Mouse (Mus musculus): ENCODE measurements around the gene Spats2. TPM values are rescaled to one million over a fixed set of nuclear protein-coding genes. Genes with fewer than 3 reads are reported as not detected.

The Spats2 gene
- polyA plus RNA-seq, 1 experiment from 2014 or later: 39.5 TPM

DNA sequence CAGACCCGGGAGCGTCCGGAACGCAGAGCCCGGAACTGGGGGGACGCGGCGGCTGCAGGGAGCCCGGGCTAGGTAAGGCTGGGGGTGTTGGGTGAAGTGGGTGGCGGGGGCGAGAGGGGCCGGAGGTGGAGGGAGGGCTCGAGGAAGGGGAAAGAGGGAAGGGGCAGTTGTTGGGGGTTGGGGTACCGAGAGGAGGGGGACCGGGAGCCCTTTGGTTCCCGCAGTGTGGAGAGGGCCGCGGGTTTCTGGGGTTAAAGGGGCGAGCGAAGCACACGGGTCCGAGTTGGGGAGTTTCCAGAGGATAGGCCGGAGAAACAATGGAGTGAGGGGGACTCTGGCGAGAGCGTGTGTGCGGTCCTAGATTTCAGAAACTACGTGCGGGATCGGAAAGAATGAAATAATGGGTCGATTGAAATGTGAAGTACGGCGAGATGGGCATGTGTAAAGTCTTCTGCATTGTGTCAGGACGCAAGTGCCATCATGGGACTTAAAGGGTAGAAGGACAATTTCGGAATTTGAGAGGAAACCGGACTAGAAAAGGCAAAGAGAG is 1.2 kb downstream of the Spats2 start:
- Histone ChIP-seq H3K4me3 (replicated peaks; ENCODE audit: low read length) (peak overlapping the region; percentile 84), H3K9me3 (ENCODE audit: control insufficient read depth, low read length) (no peaks in the 10 kb centered on the region), H3K27ac (ENCODE audit: low read length) (peak overlapping the region; percentile 95), H3K4me2 (ENCODE audit: low read length) (peak overlapping the region; percentile 87), H3K9ac (replicated peaks; ENCODE audit: low read depth, low read length) (peak overlapping the region; percentile 91), H3K27me3 (replicated peaks; ENCODE audit: control insufficient read depth, insufficient read depth, low read length) (no peaks in the 10 kb centered on the region), H3K36me3 (ENCODE audit: control insufficient read depth, insufficient read depth) (no peaks in the 10 kb centered on the region), H3K4me1 (replicated peaks; ENCODE audit: control insufficient read depth, insufficient read depth, low read length) (peaks cover 41% of the 10 kb centered on the region)
- WGBS: under 1% methylated on average over 33 of the region's 35 CpGs
- peak; percentile 19 for ATAC-seq

DNA sequence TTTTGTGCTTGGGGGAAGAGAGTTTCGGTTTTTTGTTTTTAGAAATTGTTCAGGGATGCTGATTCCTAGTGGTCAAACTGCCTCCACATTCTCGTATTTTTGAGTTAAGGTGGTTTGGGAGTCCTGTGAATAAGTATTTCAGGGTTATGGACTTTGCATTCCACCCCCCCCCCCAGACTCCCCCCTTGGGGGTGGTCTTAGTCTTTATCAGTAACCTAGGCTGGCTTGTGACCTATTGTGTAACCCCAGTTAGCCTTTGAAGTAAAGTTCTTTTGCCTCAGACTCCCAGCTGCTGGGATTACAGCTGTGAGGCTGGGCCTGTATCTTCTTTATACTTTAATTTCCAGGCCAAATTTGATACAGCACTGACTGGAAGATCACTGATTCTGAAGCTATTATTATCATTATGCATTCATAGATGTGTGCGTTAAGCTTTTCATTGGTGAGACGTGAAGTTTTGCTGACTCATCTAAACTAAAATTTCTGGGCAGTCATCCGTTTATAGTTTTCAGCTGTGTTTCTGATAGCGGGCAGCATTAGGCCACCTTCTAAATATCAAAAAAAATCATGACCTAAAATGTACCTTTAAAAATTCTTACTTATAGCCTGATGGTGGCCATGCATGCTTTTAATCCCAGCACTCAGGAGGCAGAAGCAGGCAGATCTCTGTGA is 2.3 kb downstream of the Spats2 start:
- Histone ChIP-seq H3K4me3 (replicated peaks; ENCODE audit: low read length) (peak overlapping the region; percentile 84), H3K4me1 (replicated peaks; ENCODE audit: control insufficient read depth, insufficient read depth, low read length) (peaks cover 41% of the 10 kb centered on the region), H3K9ac (replicated peaks; ENCODE audit: low read depth, low read length) (no peak overlapping the region), H3K9me3 (ENCODE audit: control insufficient read depth, low read length) (no peaks in the 10 kb centered on the region), H3K4me2 (ENCODE audit: low read length) (peak overlapping the region; percentile 87), H3K27ac (ENCODE audit: low read length) (no peak overlapping the region), H3K36me3 (ENCODE audit: control insufficient read depth, insufficient read depth) (no peaks in the 10 kb centered on the region), H3K27me3 (replicated peaks; ENCODE audit: control insufficient read depth, insufficient read depth, low read length) (no peaks in the 10 kb centered on the region)
- no peak for ATAC-seq
- WGBS: 62% methylated on average over 6 of the region's 6 CpGs

GRCm38 (mm10) chr15:99129441-99129840 is 3.7 kb downstream of the Spats2 start:
- Histone ChIP-seq H3K4me1 (replicated peaks; ENCODE audit: control insufficient read depth, insufficient read depth, low read length) (peaks cover 41% of the 10 kb centered on the region), H3K9me3 (ENCODE audit: control insufficient read depth, low read length) (no peaks in the 10 kb centered on the region), H3K27me3 (replicated peaks; ENCODE audit: control insufficient read depth, insufficient read depth, low read length) (no peaks in the 10 kb centered on the region), H3K4me3 (replicated peaks; ENCODE audit: low read length) (no peak overlapping the region), H3K9ac (replicated peaks; ENCODE audit: low read depth, low read length) (no peak overlapping the region), H3K36me3 (ENCODE audit: control insufficient read depth, insufficient read depth) (no peaks in the 10 kb centered on the region), H3K4me2 (ENCODE audit: low read length) (no peak overlapping the region), H3K27ac (ENCODE audit: low read length) (no peak overlapping the region)
- WGBS: 27% methylated on average over 11 of the region's 11 CpGs
- ATAC-seq: no peak

- H3K36me3 ChIP-seq (ENCODE audit: control insufficient read depth, insufficient read depth): no peaks in the 10 kb centered on the region
- H3K9ac ChIP-seq (replicated peaks; ENCODE audit: low read depth, low read length): no peak overlapping the region
- ATAC-seq: no peak
- no peak overlapping the region for H3K4me2 ChIP-seq (ENCODE audit: low read length)
- H3K27me3 ChIP-seq (replicated peaks; ENCODE audit: control insufficient read depth, insufficient read depth, low read length): no peaks in the 10 kb centered on the region
- 59% methylated on average over 22 of the region's 22 CpGs for WGBS
- H3K4me3 ChIP-seq (replicated peaks; ENCODE audit: low read length): no peak overlapping the region
- H3K9me3 ChIP-seq (ENCODE audit: control insufficient read depth, low read length): no peaks in the 10 kb centered on the region
- peaks cover 41% of the 10 kb centered on the region for H3K4me1 ChIP-seq (replicated peaks; ENCODE audit: control insufficient read depth, insufficient read depth, low read length)
- H3K27ac ChIP-seq (ENCODE audit: low read length): no peak overlapping the region
Measured at GRCm38 (mm10) chr15:99129956-99130910, 4.5 kb downstream of the Spats2 start.

GRCm38 (mm10) chr15:99138389-99138788 is 12.7 kb downstream of the Spats2 start:
- no peak overlapping the region for H3K9ac ChIP-seq (replicated peaks; ENCODE audit: low read depth, low read length)
- H3K36me3 ChIP-seq (ENCODE audit: control insufficient read depth, insufficient read depth): no peaks in the 10 kb centered on the region
- WGBS: 85% methylated on average over 5 of the region's 5 CpGs
- H3K9me3 ChIP-seq (ENCODE audit: control insufficient read depth, low read length): no peaks in the 10 kb centered on the region
- H3K27ac ChIP-seq (ENCODE audit: low read length): no peak overlapping the region
- peaks cover 2% of the 10 kb centered on the region; the same call in 1 of the 2 replicates for H3K4me1 ChIP-seq (replicated peaks; ENCODE audit: control insufficient read depth, insufficient read depth, low read length)
- H3K4me2 ChIP-seq (ENCODE audit: low read length): no peak overlapping the region
- no peaks in the 10 kb centered on the region for H3K27me3 ChIP-seq (replicated peaks; ENCODE audit: control insufficient read depth, insufficient read depth, low read length)
- no peak overlapping the region for H3K4me3 ChIP-seq (replicated peaks; ENCODE audit: low read length)
- ATAC-seq: no peak

- no peaks in the 10 kb centered on the region for H3K36me3 ChIP-seq (ENCODE audit: control insufficient read depth, insufficient read depth)
- H3K27me3 ChIP-seq (replicated peaks; ENCODE audit: control insufficient read depth, insufficient read depth, low read length): no peaks in the 10 kb centered on the region
- H3K4me3 ChIP-seq (replicated peaks; ENCODE audit: low read length): no peak overlapping the region
- no peak overlapping the region for H3K4me2 ChIP-seq (ENCODE audit: low read length)
- peaks cover 2% of the 10 kb centered on the region; the same call in 1 of the 2 replicates for H3K4me1 ChIP-seq (replicated peaks; ENCODE audit: control insufficient read depth, insufficient read depth, low read length)
- H3K27ac ChIP-seq (ENCODE audit: low read length): peak overlapping the region; percentile 54; the same call in 1 of the 2 replicates
- no peaks in the 10 kb centered on the region for H3K9me3 ChIP-seq (ENCODE audit: control insufficient read depth, low read length)
- ATAC-seq: no peak
- 67% methylated on average over 6 of the region's 6 CpGs for WGBS
- H3K9ac ChIP-seq (replicated peaks; ENCODE audit: low read depth, low read length): no peak overlapping the region
Measured at GRCm38 (mm10) chr15:99139669-99140068, 14.0 kb downstream of the Spats2 start.

GRCm38 (mm10) chr15:99150516-99150915 is 24.8 kb downstream of the Spats2 start:
- no peak overlapping the region for H3K4me2 ChIP-seq (ENCODE audit: low read length)
- no peak overlapping the region for H3K9ac ChIP-seq (replicated peaks; ENCODE audit: low read depth, low read length)
- H3K27ac ChIP-seq (ENCODE audit: low read length): no peak overlapping the region
- no peak for ATAC-seq
- H3K27me3 ChIP-seq (replicated peaks; ENCODE audit: control insufficient read depth, insufficient read depth, low read length): no peaks in the 10 kb centered on the region
- no peaks in the 10 kb centered on the region for H3K9me3 ChIP-seq (ENCODE audit: control insufficient read depth, low read length)
- H3K36me3 ChIP-seq (ENCODE audit: control insufficient read depth, insufficient read depth): peaks cover 10% of the 10 kb centered on the region; the same call in 1 of the 2 replicates
- no peak overlapping the region for H3K4me3 ChIP-seq (replicated peaks; ENCODE audit: low read length)
- 89% methylated on average over 7 of the region's 7 CpGs for WGBS
- H3K4me1 ChIP-seq (replicated peaks; ENCODE audit: control insufficient read depth, insufficient read depth, low read length): no peaks in the 10 kb centered on the region

GRCm38 (mm10) chr15:99151324-99151723 is 25.6 kb downstream of the Spats2 start:
- Histone ChIP-seq H3K9me3 (ENCODE audit: control insufficient read depth, low read length) (no peaks in the 10 kb centered on the region), H3K27me3 (replicated peaks; ENCODE audit: control insufficient read depth, insufficient read depth, low read length) (no peaks in the 10 kb centered on the region), H3K4me1 (replicated peaks; ENCODE audit: control insufficient read depth, insufficient read depth, low read length) (no peaks in the 10 kb centered on the region), H3K9ac (replicated peaks; ENCODE audit: low read depth, low read length) (no peak overlapping the region), H3K4me2 (ENCODE audit: low read length) (no peak overlapping the region), H3K4me3 (replicated peaks; ENCODE audit: low read length) (no peak overlapping the region), H3K27ac (ENCODE audit: low read length) (no peak overlapping the region), H3K36me3 (ENCODE audit: control insufficient read depth, insufficient read depth) (peaks cover 4% of the 10 kb centered on the region; the same call in 1 of the 2 replicates)
- no peak for ATAC-seq
- 86% methylated on average over 8 of the region's 8 CpGs for WGBS

DNA sequence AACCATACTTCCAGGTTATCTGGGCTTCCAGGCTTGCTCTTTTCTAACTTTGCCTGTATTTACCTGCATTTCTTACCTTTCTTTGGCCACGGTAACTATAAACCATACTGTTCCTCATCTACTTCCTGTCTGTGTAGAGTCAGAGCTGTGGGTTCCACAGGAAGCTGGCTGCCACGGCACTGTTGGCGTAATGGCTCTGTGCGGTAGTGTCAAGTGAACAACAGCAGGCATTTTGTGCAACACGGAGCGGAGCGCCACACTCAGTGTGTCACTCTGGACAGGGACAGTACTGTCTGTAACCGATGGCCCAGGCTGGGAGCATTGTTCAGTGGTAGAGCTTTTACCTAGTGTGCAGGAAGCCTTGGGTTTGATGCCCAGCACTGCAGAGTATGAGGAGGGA is 27.8 kb downstream of the Spats2 start:
- H3K4me2 ChIP-seq (ENCODE audit: low read length): no peak overlapping the region
- peaks cover 4% of the 10 kb centered on the region; the same call in 1 of the 2 replicates for H3K36me3 ChIP-seq (ENCODE audit: control insufficient read depth, insufficient read depth)
- WGBS: 94% methylated on average over 8 of the region's 8 CpGs
- ATAC-seq: no peak
- no peaks in the 10 kb centered on the region for H3K27me3 ChIP-seq (replicated peaks; ENCODE audit: control insufficient read depth, insufficient read depth, low read length)
- H3K27ac ChIP-seq (ENCODE audit: low read length): no peak overlapping the region
- H3K9ac ChIP-seq (replicated peaks; ENCODE audit: low read depth, low read length): no peak overlapping the region
- H3K4me1 ChIP-seq (replicated peaks; ENCODE audit: control insufficient read depth, insufficient read depth, low read length): no peaks in the 10 kb centered on the region
- H3K9me3 ChIP-seq (ENCODE audit: control insufficient read depth, low read length): no peaks in the 10 kb centered on the region
- no peak overlapping the region for H3K4me3 ChIP-seq (replicated peaks; ENCODE audit: low read length)

All from forebrain, embryonic 16.5 days (tissue).